Mouse (Mus musculus) liver, embryonic 13.5 days (tissue): ENCODE data around the gene Mchr1. TPM values are rescaled to one million over a fixed set of nuclear protein-coding genes. Genes with fewer than 3 reads are reported as not detected.

Experiments
- ATAC-seq: fragments of 200-750 bp; cut with Nextera tagmentation; 2 replicates; pipeline ENCODE4 v1.8.0; 2017; ENCODE audit warnings: low read depth, mild to moderate bottlenecking, moderate number of reproducible peaks, moderate library complexity
- DNase-seq: peaks from one replicate; pipeline ENCODE4 v3.0.0; 2022
- H3K27ac ChIP-seq: fragments of 300-500 bp; sonication (generic); 2 replicates; pipeline ENCODE4 v1.5.1; 2015; ENCODE audit warnings: moderate library complexity, mild to moderate bottlenecking, inconsistent platforms
- H3K27me3 ChIP-seq: fragments of 300-500 bp; sonication (generic); 2 replicates; pipeline ENCODE4 v1.6.1; 2015; ENCODE audit warnings: mild to moderate bottlenecking, inconsistent platforms
- H3K36me3 ChIP-seq: fragments of 300-500 bp; sonication (generic); 2 replicates; pipeline ENCODE4 v1.6.1; 2015; ENCODE audit warnings: mild to moderate bottlenecking, inconsistent platforms
- H3K4me1 ChIP-seq: fragments of 300-500 bp; sonication (generic); replicated peaks from 2 replicates; pipeline ENCODE4 v1.6.1; 2015; ENCODE audit warnings: inconsistent platforms
- H3K4me2 ChIP-seq: fragments of 300-500 bp; sonication (generic); 2 replicates; pipeline ENCODE4 v1.6.1; 2015; ENCODE audit warnings: inconsistent platforms, mild to moderate bottlenecking, moderate library complexity
- H3K4me3 ChIP-seq: fragments of 300-500 bp; sonication (generic); replicated peaks from 2 replicates; pipeline ENCODE4 v1.5.1; 2015; ENCODE audit warnings: mild to moderate bottlenecking, inconsistent platforms
- H3K9ac ChIP-seq: fragments of 300-500 bp; sonication (generic); 2 replicates; pipeline ENCODE4 v1.6.1; 2015; ENCODE audit warnings: mild to moderate bottlenecking, inconsistent platforms
- H3K9me3 ChIP-seq: fragments of 300-500 bp; sonication (generic); replicated peaks from 2 replicates; pipeline ENCODE4 v1.6.1; 2016; ENCODE audit warnings: inconsistent platforms
- WGBS: fragments of 180-500 bp; shearing (Covaris S2); methylation state at CpG from one replicate; pipeline ENCODE4 v1.1.7; 2015; ENCODE audit not compliant: insufficient replicate concordance; 5-methylcytosine and 5-hydroxymethylcytosine counted together
- polyA plus RNA-seq: library from polyadenylated mRNA; unstranded; fragments of >200 nt; fragmentation: Nextera tagmentation; extraction: Ambion mirVana; gene quantifications from 2 replicates; pipeline ENCODE4 v1.2.1, GENCODE M21; 2015

Mchr1 gene
- polyA plus RNA-seq, 1 experiment from 2014 or later = 0.10 TPM

DNA sequence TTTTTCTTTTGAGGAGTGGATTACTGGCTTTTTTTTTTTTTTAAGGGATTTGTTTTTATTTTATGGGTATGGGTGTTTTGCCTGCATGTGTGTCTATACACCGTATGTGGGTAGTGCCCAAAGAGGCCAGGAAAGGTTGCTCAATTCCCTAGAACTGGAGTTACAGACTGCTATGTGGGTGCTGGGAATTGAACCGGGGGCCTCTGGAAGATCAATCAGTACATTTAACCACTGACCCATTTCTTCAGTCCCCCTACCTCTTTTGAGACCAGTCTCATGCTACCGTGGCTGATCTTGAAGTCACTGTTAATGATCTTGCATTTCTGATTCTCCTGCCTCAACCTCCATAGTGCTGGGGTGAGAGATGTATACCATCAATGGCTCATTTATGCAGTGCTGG lies 8.0 kb upstream of the Mchr1 start:
- no peak overlapping the region for H3K27ac ChIP-seq

DNA sequence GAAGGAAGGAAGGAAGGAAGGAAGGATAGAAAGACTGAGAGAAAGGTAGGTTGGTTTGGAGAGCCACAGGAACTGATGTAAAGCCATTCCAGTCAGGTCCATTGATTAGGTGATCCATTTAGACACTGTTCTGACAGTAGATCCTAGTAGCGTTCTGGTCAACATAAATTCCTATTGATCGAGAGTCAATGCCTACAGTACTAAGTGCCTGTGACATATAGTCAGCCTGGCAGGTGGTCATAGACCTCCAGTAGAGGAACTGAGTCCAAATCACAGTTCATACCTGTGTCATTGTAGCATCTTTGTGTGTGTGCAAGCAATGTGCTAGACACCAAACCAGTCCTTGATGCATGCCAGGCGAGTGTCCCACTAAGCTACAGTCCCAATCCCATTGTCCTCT lies 7.0 kb upstream of the Mchr1 start:
- 57% methylated on average over 3 of the region's 3 CpGs for WGBS
- no peak overlapping the region for H3K4me2 ChIP-seq
- no peaks in the 10 kb centered on the region for H3K36me3 ChIP-seq
- H3K9me3 ChIP-seq = no peaks in the 10 kb centered on the region
- no peak overlapping the region for H3K27ac ChIP-seq
- DNase-seq (no peak), ATAC-seq (no peak)
- H3K9ac ChIP-seq = no peak overlapping the region
- no peaks in the 10 kb centered on the region for H3K4me1 ChIP-seq
- peaks cover 7% of the 10 kb centered on the region; the same call in 1 of the 2 replicates for H3K27me3 ChIP-seq
- H3K4me3 ChIP-seq = no peak overlapping the region

More for the DNA sequence above, 8.0 kb upstream of the Mchr1 start:
- H3K4me2 ChIP-seq = no peak overlapping the region
- DNase-seq (no peak), ATAC-seq (no peak)
- H3K9me3 ChIP-seq = no peaks in the 10 kb centered on the region
- no peak overlapping the region for H3K4me3 ChIP-seq
- no peaks in the 10 kb centered on the region for H3K36me3 ChIP-seq
- no peaks in the 10 kb centered on the region for H3K4me1 ChIP-seq
- WGBS = 62% methylated on average over 3 of the region's 3 CpGs
- H3K9ac ChIP-seq = no peak overlapping the region
- 0 out of 2 replicates have a peak, but pooled peaks cover 2% of the 10 kb centered on the region for H3K27me3 ChIP-seq

DNA sequence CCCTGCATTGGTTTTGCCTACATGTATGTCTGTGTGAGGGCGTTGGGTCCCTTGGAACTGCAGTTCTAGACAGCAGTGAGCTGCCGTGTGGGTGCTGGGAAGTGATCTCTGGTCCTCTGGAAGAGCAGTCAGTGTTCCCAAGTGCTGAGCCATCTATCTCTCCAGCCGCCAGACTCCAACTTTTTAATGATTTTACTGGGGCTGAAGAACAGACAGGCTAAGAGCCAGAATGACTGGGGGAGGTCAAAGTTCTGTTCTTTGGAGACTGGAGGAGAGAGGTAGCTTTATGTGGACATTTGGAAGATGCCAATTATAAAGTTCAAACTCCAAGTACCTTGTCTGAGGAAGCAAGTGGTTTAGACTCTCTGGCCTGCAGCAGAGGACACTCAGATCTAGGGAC lies 5.5 kb upstream of the Mchr1 start:
- Histone ChIP-seq H3K9me3 (no peaks in the 10 kb centered on the region), H3K27ac (no peak overlapping the region), H3K9ac (no peak overlapping the region), H3K4me2 (no peak overlapping the region), H3K4me3 (no peak overlapping the region), H3K27me3 (peaks cover 22% of the 10 kb centered on the region), H3K36me3 (no peaks in the 10 kb centered on the region), H3K4me1 (no peaks in the 10 kb centered on the region)
- no peak for DNase-seq
- no peak for ATAC-seq
- 41% methylated on average over 3 of the region's 3 CpGs for WGBS

DNA sequence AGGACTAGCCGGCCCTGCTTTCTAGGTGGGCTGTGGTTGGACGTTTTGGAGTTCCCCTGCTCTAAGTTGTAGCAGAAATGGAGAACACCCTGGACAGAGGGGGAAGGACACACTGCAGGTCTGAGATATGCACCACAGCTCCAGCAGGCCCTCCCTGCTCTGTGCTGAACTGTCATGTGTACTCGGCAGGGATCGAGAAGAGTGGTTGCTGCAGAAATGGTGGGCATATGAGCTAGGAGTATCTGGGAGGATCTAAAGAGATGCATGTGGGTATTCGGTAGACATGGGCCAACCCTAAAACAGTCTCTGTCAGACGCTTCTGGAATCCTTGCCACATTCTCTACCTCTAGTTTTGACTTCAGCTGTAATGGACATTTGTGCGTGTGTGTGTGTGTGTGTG lies 4.0 kb upstream of the Mchr1 start:
- no peak for ATAC-seq
- H3K27ac ChIP-seq = no peak overlapping the region

DNA sequence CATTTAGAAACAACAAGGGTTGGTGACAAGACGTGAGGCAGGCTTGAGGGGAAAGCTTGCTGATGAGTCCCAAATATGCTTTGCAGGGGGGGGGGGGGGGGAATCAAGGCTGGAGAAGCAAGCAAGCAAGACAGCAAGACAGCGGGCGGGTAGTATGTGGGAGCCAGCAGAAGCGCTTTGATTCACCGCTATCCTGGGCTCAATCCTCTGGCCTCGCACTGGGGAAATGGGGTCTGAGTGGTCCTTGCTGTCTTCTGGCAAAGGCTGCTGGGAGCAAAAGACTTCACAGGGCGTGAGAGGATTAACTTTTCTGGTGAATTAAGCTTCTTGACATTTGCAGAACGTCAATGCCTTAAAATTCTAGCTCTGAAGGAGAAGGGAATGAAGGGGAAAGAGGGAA lies 763 bp downstream of the Mchr1 start:
- Histone ChIP-seq H3K27me3 (peaks cover 59% of the 10 kb centered on the region), H3K9ac (no peak overlapping the region), H3K4me3 (0 out of 2 replicates have a peak overlapping the region, but pooled peaks have one; percentile 35), H3K4me1 (peaks cover 5% of the 10 kb centered on the region; the same call in 1 of the 2 replicates), H3K27ac (no peak overlapping the region), H3K9me3 (no peaks in the 10 kb centered on the region), H3K36me3 (no peaks in the 10 kb centered on the region), H3K4me2 (0 out of 2 replicates have a peak overlapping the region, but pooled peaks have one; percentile 52)
- ATAC-seq (no peak), DNase-seq (no peak)
- WGBS = 14% methylated on average over 8 of the region's 8 CpGs

More for the DNA sequence above, 4.0 kb upstream of the Mchr1 start:
- Histone ChIP-seq H3K27me3 (peaks cover 38% of the 10 kb centered on the region), H3K4me1 (peaks cover 5% of the 10 kb centered on the region; the same call in 1 of the 2 replicates), H3K9ac (no peak overlapping the region), H3K9me3 (no peaks in the 10 kb centered on the region), H3K4me2 (no peak overlapping the region), H3K36me3 (no peaks in the 10 kb centered on the region), H3K4me3 (no peak overlapping the region)
- DNase-seq = no peak
- WGBS = 45% methylated on average over 7 of the region's 7 CpGs

DNA sequence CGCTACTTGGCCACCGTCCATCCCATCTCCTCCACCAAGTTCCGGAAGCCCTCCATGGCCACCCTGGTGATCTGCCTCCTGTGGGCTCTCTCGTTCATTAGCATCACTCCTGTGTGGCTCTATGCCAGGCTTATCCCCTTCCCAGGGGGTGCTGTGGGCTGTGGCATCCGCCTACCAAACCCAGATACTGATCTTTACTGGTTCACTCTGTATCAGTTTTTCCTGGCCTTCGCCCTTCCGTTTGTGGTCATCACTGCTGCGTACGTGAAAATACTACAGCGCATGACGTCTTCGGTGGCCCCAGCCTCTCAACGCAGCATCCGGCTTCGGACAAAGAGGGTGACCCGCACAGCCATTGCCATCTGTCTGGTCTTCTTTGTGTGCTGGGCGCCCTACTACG lies 2.2 kb downstream of the Mchr1 start:
- Histone ChIP-seq H3K9ac (no peak overlapping the region), H3K4me1 (peaks cover 5% of the 10 kb centered on the region; the same call in 1 of the 2 replicates), H3K36me3 (no peaks in the 10 kb centered on the region), H3K4me2 (no peak overlapping the region), H3K27me3 (peaks cover 59% of the 10 kb centered on the region), H3K27ac (no peak overlapping the region), H3K4me3 (no peak overlapping the region), H3K9me3 (no peaks in the 10 kb centered on the region)
- DNase-seq (no peak), ATAC-seq (no peak)
- WGBS = 72% methylated on average over 18 of the region's 18 CpGs

DNA sequence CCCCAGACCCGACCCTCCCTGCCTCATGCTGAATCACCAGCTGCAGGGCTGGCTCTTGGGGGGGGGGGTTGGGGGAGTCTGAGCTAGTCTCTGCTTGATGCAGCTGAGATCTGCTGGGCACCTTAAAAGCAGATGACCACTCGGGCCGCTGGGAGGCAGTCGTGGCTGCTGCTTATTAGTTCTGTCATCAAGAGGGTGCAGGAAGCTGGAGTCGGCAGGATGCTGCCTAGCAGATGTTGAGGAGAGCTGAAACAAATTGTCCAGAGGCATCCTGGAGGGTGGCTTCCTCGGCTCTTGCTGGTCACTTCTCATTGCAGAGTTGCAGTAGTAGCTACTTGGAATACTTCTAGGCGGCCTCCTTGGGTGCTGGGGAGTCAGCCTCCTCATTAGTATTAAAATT lies 4.0 kb downstream of the Mchr1 start:
- Histone ChIP-seq H3K36me3 (no peaks in the 10 kb centered on the region), H3K27ac (no peak overlapping the region), H3K9me3 (peaks cover 1% of the 10 kb centered on the region; the same call in 1 of the 2 replicates), H3K4me3 (no peak overlapping the region), H3K4me1 (peaks cover 5% of the 10 kb centered on the region; the same call in 1 of the 2 replicates), H3K9ac (no peak overlapping the region), H3K27me3 (peaks cover 44% of the 10 kb centered on the region), H3K4me2 (no peak overlapping the region)
- DNase-seq (no peak), ATAC-seq (no peak)
- WGBS = 22% methylated on average over 7 of the region's 7 CpGs

DNA sequence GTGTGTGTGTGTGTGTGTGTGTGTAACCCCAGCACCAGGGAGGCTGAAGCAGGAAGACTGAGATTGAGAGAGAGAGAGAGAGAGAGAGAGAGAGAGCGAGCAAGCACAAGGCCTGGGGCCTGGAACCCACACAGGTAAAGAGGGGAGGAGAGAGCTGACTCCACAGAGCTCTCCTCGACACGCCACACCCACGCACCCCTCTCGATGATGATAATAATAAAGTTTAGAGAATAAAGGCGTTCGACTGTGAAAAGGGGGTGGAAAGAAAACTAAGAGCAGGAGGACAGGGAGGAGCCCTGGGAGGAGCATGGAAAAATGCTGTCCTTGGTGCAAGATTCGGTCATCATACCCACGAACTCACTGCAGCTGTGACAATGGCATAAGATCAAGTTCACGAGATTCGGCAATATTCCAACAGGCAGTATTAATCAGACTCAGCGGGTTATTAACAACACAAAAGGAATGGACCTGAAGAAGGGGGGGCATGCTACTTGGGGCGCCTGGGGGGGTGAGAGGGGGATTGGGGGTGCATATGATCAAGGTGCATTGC lies 4.6 kb downstream of the Mchr1 start:
- Histone ChIP-seq H3K36me3 (no peaks in the 10 kb centered on the region), H3K27me3 (peaks cover 38% of the 10 kb centered on the region), H3K9ac (no peak overlapping the region), H3K4me2 (no peak overlapping the region), H3K4me3 (no peak overlapping the region), H3K4me1 (peaks cover 5% of the 10 kb centered on the region; the same call in 1 of the 2 replicates), H3K9me3 (peaks cover 5% of the 10 kb centered on the region; the same call in 1 of the 2 replicates), H3K27ac (no peak overlapping the region)
- ATAC-seq (no peak), DNase-seq (no peak)
- 67% methylated on average over 13 of the region's 13 CpGs for WGBS

DNA sequence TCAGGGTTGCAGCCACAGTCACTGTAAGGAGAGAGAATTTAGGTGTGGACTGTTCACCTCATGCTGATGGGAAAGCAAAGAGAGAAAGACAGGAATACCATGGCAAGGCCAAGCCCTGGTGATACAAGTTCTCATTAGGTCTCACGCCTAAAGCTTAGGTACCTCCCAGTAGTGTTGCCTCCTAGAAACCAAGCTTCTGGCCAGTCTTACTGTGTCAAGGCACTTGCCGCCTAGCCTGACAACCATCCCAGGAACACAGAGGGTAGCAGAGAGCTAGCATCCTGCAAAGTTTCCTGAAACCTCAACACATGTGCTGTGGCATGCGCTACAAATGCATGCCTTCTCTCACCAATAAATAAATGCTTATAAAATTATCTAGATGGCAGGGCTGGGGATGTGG lies 11.6 kb downstream of the Mchr1 start:
- H3K4me2 ChIP-seq = no peak overlapping the region
- H3K27ac ChIP-seq = no peak overlapping the region
- 70% methylated on average over 3 of the region's 3 CpGs for WGBS

DNA sequence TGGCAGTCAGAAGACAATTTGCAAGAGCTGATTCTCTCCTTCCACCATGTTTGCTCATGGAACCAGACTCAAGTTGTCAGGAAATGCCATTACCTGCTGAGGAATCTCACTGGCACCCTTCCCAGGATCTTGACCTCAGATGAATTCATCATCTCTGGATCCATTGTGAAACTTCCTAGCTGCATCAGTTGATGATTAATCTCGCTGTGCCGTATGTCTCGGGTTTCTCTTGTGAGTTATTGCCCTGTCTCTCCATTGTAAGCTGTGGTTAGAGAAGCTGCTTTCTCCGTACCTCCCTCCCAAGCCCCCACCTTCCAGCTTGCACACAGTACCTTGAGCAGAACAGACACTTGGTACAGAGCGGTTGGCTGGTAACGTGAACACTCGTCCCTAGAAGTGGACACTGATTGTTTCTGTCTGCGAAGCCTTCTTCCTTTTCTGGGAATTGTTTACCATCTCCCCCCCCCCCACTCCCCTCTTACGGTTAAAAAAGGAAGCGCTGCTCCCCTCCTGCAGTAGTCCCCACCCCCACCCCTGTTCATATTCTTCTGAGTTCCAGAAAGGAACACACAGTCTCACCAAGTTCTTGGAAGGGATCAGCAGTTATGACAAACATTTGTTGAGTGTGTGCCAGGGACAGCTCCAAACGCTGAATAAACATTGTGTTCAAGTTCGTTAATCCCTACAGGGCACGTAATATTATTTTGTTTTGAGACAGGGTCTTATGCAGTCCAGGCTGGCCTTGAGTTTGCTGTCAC lies 12.5 kb downstream of the Mchr1 start:
- Histone ChIP-seq H3K4me3 (no peak overlapping the region), H3K27me3 (no peaks in the 10 kb centered on the region), H3K4me1 (peaks cover 5% of the 10 kb centered on the region), H3K36me3 (no peaks in the 10 kb centered on the region), H3K27ac (no peak overlapping the region), H3K4me2 (peak overlapping the region; percentile 21), H3K9me3 (peaks cover 5% of the 10 kb centered on the region; the same call in 1 of the 2 replicates), H3K9ac (no peak overlapping the region)
- DNase-seq (no peak), ATAC-seq (no peak)
- 15% methylated on average over 13 of the region's 13 CpGs for WGBS

More for the DNA sequence above, 11.6 kb downstream of the Mchr1 start:
- no peak for ATAC-seq
- Histone ChIP-seq H3K27me3 (no peaks in the 10 kb centered on the region), H3K4me1 (peaks cover 5% of the 10 kb centered on the region), H3K36me3 (no peaks in the 10 kb centered on the region), H3K9ac (no peak overlapping the region), H3K9me3 (peaks cover 5% of the 10 kb centered on the region; the same call in 1 of the 2 replicates), H3K4me3 (no peak overlapping the region)
- no peak for DNase-seq

DNA sequence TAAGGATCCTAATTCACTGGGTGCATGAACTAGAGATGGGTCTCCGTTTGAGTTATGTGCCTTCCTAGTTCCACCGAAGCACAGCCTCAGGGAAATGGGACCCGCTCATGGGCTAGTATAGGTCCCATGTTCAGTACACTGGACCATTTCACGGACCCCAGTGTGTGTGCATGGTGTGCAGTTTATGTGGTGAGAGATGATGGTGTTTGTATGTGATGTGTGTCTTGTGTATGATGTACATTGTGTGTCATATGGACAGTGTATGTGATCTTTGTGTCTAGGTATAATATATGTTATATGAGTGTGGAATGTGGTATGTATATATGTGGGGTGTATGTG lies 13.0 kb downstream of the Mchr1 start:
- Histone ChIP-seq H3K9me3 (peaks cover 5% of the 10 kb centered on the region; the same call in 1 of the 2 replicates), H3K27ac (no peak overlapping the region), H3K4me1 (peaks cover 5% of the 10 kb centered on the region), H3K27me3 (no peaks in the 10 kb centered on the region), H3K4me3 (no peak overlapping the region), H3K4me2 (no peak overlapping the region), H3K36me3 (no peaks in the 10 kb centered on the region), H3K9ac (no peak overlapping the region)
- ATAC-seq (no peak), DNase-seq (no peak)
- whole genome bisulfite sequencing = 69% methylated on average over 4 of the region's 4 CpGs
